Mouse (Mus musculus): ENCODE results near the gene Mat2b. TPM values are rescaled to one million over a fixed set of nuclear protein-coding genes. Genes with fewer than 3 reads are reported as not detected.

The Mat2b gene
- 54.7 and 73.3 TPM in 2 replicates for polyA plus RNA-seq (2012)

DNA sequence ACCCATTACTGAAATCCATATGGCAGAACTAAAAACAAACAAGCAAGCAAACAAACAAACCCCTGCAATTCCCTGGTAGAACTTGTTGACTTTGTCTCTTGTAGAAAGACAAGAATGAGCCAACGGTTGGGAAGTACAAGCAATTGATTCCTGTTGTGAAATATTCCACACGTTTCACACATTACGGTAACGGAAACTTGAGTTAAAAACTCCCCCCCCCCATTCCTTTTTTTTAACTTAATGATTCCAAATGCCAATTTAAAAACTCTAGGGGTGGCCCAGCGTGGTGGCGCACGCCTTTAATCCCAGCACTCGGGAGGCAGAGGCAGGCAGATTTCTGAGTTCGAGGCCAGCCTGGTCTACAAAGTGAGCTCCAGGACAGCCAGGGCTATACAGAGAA is at the start of gene Mat2b:
Gene Mat2b (minus strand): TSS at position 101 of the 400 bp plus-strand sequence.
- no peak for TF ChIP-seq GATA1 (IDR thresholded peaks at IDR 0.05; ENCODE audit: low read length)

DNA sequence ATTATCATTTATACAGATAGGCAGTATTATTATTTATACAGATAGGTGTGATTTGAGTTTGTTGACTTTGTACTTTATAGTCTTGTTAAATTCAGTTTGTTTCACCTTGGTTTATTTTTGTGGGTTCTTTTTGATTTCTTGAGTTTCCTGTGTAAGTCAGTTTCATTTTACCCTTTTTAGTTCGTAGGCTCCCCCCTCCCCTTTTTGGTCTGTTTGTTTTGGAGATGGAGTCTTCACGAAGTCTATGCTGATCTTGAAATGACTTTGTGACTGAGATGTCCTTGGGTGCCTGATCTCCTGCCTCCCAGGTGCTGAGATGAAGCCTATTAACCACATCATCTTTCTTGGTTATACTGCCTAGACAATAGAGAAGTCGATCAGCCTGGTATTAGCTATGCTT is 49.3 kb upstream of the Mat2b start:
- TF ChIP-seq GATA1 (IDR thresholded peaks at IDR 0.05; ENCODE audit: low read length): no peak

DNA sequence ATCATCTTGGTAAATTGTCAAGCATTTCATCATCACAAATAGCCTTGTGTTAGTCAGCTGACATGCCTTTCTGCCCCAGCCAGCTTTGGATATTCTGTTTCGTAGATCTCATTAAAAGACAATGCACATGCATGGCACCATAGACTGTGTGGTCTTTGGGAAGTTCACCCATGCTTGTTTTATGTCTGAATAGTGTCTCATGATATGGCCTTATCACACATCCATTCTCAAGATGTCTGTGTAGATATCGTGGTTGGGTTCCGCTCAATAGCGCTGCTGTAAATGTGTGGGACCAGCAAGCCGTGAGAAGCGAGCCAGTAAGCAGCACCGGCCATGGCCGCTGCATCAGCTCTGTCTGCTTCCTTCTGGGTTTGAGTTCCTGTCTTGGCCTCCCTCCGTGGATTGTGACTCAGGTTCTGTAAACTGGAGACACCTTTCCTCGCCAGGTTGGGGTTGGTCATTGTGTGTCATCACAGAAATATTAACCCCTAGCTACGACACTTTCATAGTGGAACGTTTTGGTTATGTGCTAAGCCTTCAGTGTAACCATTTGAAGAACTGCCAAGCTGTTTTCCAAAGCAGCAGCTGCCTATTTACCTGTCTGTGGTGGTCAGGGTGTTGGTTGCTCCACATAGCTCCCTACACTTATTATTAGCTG is 46.7 kb upstream of the Mat2b start:
- peak; percentile 37 for TF ChIP-seq GATA1 (IDR thresholded peaks at IDR 0.05; ENCODE audit: low read length)

DNA sequence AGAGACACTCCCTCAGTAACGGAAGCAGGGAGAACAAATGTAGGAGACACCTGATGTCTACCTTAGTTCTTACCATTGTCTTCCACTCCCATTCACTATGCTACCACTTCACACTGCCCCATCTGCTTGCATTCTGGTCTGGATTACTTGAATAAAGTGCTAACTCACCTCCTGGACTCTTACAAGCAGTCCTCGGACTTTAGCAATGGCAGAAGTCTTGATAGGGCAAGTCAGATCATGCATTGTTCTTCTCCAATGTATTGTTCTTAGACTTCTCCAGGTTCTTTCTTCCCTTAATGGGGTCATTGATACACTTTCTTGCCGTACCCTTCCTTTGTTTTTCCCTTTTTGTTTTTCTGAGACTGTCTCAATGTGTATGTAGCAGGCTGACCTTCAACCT is 42.4 kb upstream of the Mat2b start:
- TF ChIP-seq GATA1 (IDR thresholded peaks at IDR 0.05; ENCODE audit: low read length): no peak

DNA sequence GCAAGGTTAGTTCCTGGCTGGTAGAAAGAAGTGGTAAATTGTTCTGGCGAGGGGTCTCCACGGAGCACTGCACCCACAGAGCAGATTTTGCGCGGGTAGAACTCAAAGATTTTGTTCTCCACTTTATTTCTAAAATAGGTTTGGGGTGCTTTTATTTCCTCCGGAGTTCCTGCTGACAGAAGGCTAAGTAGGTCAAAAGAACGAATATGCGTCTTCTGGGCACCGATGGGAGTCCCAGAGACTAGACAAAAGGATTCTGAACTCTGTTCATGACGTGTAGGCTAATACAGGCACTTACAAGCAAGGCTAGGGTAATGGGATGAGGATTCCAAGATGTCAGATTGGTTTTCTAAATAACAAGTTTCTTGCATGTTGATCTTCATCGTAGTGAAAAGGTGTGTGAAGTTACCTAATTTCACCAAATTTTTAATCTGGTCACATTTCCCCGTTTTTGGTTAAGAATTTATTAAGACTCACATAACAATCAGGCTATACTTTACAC is 39.3 kb upstream of the Mat2b start:
- no peak for TF ChIP-seq GATA1 (IDR thresholded peaks at IDR 0.05; ENCODE audit: low read length)

DNA sequence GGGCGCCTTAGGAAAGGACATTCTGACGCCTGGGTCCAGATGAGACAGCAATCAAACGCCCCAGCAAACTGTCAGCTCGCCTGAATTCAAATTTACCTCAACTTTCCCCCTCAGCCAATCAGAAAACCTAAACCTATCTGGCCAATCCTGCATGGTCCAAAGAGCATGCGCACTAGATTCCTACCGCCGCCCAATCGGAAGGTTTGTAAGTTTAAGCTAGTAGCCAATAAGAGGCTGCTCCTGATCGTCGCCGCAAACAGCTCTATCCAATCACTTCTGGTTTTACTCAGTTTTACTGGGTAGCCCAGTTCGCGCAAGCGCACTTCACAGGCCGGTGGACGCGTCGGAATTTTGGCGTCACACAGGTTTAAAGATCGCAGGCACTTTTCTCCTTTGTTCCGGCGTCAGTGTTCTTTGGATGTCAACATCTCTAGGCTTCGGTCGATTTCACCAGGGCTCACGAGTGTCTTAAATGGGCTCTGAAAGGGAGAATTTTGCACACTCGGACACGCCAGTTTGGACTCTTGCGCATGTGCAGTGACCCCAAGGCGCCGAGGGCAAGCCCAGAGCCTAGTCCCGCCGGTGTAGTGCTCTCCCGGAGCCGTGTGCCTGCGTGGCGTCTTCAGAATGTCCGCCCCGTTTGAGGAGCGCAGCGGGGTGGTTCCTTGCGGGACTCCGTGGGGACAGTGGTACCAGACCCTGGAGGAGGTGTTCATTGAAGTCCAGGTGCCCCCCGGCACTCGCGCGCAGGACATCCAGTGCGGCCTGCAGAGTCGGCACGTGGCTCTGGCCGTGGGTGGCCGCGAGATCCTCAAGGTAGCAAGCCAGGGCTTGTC is 38.6 kb upstream of the Mat2b start, which contains the start of the genes Hmmr and Nudcd2:
Gene Hmmr (minus strand): TSS at position 84 of the 836 bp plus-strand sequence.
Gene Nudcd2 (plus strand): TSS at position 329 of the 836 bp plus-strand sequence.
- TF ChIP-seq GATA1 (IDR thresholded peaks at IDR 0.05; ENCODE audit: low read length): no peak

DNA sequence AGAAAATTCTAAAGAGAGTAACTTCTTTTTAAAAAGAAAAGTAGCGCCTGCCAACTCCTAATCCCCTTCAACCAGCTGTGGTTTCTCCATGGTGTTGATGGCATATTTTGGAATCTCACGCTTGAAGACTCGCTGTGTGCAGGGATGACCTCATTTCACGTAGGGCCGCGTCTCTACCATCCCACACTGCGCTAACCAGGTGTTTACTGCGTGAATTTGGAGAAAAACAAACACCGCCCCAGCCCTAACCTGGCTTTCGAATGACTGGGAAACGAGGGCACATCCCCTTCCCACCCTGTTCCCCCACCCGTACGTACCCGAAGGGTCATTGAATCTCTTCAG is 38.0 kb upstream of the Mat2b start:
- TF ChIP-seq GATA1 (IDR thresholded peaks at IDR 0.05; ENCODE audit: low read length): no peak

DNA sequence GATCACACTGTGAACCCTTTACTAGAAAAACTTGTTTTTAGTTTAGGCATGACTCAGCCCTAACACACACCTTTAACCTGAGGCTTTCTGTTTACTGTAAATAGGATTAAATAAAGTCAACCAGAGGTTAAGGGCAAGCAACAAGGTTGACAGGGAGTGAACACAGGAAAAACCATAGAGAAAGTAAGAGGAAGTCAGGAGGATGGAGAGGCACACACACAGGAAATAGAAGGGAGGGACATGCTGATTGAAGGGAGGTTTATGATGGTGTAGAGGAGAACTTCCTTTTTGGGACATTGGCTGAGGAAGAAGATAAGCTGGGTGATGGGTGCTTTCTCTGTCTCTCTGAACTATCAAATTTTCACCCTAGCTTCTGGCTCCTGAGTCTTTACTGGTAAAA is 23.3 kb upstream of the Mat2b start:
- no peak for TF ChIP-seq GATA1 (IDR thresholded peaks at IDR 0.05; ENCODE audit: low read length)

DNA sequence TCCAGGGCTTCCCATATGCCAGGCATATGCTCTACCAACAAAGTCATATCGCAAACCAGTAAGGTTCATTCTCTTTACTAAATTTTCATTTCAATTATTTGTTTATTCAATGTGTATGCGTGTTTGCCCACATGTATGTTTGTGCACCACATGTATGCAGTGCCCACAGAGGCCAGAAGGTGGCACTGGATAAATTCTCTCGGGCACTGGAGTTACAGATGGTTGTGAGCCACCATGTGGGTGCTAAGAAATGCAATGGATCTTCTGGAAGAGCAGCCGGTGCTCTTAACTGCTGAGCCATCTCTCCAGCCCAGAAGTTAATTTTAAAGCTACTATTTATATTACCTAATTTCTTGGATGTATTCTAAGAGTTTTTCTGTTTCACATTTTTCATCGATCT is 20.5 kb upstream of the Mat2b start:
- no peak for TF ChIP-seq GATA1 (IDR thresholded peaks at IDR 0.05; ENCODE audit: low read length)

DNA sequence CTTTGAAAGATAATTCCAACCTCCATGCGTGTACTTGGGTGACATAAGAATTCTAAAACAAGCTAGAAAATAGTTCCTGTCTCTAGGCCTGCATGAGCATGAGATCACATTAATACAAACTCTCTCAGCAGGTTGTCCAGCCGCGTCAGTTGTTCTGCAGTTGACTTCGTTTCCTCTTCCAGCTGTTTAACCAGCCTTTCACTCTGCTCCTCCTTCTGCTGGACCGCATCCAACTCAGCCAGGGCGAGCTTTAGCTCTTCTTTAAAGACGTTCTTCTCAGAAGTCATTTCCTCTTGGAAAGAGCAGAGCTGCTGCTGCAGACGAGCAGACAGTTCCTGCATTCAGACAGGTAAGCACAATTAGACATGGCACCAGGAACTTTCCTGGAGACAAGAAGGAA is 18.9 kb upstream of the Mat2b start:
- TF ChIP-seq GATA1 (IDR thresholded peaks at IDR 0.05; ENCODE audit: low read length): no peak

DNA sequence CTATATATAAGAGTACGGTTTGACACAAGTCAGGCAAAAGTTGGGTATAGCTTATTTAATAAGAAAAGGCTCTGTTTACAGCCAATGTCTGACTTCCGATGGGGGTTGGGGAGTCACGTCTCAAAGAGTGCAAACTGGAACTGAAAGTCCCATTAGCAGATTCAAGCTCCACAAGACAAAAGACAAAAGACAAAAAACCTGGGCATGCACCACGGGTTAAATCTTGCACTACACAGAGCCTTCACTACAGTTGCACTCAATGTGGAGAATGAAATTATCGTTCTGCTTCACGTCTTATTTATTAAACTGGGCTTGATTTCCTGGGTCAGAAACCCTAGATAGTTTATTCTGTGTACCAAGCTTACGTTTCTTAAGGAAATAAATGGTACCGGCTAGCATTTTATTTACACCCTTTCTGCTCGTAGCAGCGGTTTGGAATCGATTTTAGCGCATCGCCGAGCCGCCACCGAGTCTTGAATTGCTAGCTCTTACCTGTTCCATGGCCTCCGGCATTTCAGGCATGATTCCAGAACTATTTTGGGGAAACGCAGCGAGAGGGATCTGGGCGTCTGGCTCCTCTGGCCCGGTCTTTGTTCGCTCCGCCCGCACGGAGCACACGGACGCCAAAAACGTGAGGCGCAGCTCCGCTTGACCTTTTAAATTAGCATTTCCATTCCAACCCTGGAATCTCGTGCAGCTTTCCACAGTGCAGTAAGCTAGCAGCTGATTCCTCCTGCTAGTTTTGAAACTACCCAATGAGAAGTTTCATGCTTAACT is 504 bp downstream of the Mat2b start:
- no peak for TF ChIP-seq GATA1 (IDR thresholded peaks at IDR 0.05; ENCODE audit: low read length)

DNA sequence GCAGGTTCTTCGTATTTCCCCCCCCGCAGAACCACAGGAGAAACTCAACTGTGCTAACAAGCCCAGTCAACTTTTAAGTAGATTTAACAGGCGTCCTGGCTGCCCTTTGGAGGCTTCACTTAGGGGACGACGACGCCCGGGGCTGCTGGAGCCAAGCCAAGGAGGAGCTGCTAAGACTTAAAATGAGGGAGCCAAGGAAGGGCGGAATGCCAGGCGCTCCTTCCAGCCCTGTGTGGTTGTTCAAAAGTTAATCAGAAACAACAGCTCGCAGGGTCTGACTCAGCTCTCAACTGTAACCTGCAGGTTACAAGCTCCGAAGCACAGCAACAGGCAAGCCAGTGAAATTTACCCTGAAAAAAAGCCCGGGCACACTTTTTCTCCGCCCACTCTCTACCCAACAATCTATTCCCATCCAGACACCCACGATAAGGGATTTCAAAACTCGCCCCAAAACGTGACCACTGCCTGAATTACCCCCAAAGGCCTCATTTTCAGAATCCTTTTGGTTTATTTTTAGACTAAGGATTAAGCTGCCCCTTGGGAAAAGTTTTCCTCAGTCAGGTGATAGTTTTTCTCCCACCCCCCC is 1.5 kb downstream of the Mat2b start:
- no peak for TF ChIP-seq GATA1 (IDR thresholded peaks at IDR 0.05; ENCODE audit: low read length)

DNA sequence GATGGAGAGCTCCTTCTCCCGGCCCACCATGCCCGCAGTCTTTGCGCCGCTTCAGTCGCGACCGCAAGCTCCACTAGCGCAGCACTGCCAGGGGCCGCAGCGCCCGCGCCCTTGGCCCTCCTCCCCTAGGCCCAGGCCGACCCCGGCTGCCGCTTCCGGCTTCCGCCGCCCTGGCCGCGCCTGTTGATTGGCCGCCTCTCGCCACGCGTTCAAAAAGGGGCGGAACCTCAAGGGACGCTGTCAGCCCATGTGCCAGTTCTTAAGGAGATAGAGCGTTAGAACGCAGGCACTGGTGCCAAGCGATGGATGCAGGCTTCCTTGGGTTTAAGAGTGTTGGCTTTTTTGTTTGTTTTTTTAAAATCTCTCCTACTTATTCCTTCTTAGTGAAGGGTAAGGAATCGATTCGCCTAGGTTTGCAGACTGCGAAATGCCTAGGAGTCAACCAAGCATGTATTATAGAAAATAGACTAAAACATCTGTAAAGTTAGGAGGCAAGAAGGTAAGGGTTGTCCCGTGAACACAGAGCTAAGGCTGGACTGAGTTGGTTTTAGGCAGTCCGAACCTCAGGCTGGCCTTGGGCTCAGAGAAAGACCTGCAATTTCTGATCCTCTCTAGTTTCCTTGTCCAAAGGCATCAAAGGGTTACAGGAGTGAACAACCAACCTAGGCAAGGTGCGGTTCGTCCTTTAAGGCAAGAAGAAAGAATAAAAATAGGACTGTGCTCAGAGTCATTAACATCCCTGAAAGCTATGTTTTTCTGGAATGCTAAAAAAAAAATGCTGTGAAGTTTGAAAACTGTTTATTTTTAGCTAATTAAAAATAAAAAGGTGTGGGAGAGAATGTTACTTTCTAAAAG is 2.3 kb downstream of the Mat2b start:
- no peak for TF ChIP-seq GATA1 (IDR thresholded peaks at IDR 0.05; ENCODE audit: low read length)

DNA sequence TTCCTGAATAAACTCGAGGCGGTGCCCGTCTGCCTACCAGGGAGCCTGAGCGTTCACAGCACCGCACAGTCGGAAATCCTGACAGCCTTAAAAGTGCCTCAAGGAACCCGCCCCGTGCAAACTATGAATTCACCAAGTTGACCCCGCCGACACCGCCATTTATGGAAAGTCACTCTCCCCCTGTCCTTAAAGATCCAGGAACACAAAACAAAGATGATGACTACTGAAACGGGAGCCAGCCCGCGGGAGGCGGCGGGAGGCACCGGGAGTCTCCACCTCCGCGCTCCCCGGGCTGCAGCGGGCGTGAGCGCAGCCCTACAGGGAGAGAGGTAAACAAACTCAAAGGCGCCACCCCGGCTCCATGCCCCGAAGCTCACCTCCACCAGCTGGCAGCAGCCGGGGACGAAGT is 2.9 kb downstream of the Mat2b start:
- TF ChIP-seq GATA1 (IDR thresholded peaks at IDR 0.05; ENCODE audit: low read length): no peak
